Mouse (Mus musculus) C2C12 (cell line): ENCODE measurements around the gene Pou4f2.

Source experiments
- CTCF ChIP-seq: IDR thresholded peaks from one replicate; pipeline ENCODE4 v1.5.1; 2011; ENCODE audit not compliant: control insufficient read depth, insufficient read depth, insufficient read length
- MAX ChIP-seq: IDR thresholded peaks from one replicate; pipeline ENCODE4 v1.6.1; 2011; ENCODE audit warnings: mild to moderate bottlenecking, control low read depth
- MYOD1 ChIP-seq: IDR thresholded peaks from one replicate; pipeline ENCODE4 v1.6.1; 2011; ENCODE audit warnings: low read depth; ENCODE audit not compliant: control insufficient read depth, insufficient read length
- USF1 ChIP-seq: IDR thresholded peaks from one replicate; pipeline ENCODE4 v1.6.1; 2011; ENCODE audit warnings: low read depth, mild to moderate bottlenecking, control low read depth, moderate library complexity

GRCm38 (mm10) chr8:78456441-78456840, 20.0 kb upstream of the Pou4f2 start:
- TF ChIP-seq MAX = no peak
- TF ChIP-seq CTCF = no peak
- TF ChIP-seq MYOD1 = no peak
- no peak for TF ChIP-seq USF1
